Mouse (Mus musculus) urinary bladder, postnatal 14 days (tissue): ENCODE results near the gene Rplp2.

Experiments
- DNase-seq: peaks from one replicate; pipeline ENCODE4 v3.0.0; 2021; ENCODE audit warnings: low spot score

The Rplp2 gene

DNA sequence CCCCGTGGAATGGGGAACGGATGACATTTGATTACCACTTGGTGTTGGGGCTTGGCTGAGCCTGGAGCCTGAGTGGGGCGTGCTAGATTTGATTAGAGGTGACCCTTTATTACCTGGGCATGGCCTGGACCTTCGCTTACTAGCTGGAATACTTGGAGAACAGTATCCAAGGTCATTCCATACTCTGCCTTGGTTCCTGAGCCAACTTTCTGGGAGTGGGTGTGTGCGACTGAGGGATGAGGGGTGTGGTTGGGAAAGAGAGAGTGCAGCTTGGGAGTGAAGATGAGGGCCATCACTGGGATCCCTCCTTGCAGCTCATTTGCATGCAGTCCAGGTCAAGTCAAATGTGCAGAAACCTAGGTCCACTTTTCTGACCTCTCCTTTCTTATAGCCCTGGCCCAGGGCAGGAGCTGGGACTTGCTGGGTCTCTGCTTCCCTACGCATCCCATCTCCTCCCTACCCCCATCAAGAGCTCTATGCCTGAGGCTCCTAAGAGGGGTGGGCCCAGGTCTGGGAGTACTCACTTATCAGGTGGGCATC, 36.0 kb downstream of the Rplp2 start:
- no peak for DNase-seq

DNA sequence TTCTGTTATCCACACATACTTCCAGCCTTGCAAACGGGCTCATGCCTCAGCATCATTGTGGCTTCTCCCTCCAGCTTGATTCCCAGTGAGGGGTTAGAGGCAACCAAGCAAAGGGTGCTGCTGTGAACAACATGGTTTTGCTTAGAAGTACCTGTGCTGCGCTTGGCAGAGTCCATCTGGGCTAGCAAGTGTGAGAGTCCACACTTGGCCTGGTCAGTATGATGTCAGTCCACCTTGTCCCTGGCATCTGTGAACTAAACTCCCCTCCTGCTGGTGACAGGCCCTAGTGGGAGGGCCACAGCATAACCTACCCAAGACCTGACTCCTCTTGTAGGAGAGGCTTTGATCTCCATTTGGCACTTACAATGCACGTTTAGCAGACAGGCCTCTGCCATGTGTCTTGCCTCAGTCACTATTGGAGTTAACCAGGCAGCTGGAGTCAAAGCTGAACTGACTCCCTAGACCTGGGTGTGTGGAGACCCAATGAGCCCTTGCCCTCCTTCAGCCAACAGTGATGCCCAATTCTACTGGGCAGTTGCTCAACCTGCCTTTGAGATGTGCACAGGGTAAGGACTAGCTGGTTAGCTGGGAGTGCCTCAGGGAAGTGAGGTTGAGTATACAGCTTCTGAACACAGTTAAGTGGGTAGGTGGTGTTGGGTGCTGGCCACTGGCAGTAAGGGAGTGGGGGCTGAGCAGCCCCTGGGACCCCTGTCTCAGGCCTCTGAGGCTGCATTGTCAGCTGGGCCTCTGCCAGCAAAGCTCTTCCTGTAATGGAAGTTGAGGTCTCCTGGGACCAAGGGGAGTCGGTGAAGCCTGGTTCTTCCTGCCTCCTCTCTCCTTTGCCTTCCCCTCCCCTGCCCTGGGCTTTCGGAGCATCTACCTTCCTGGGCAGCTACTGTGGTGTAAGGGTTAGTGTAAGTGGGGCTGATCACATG, 37.3 kb downstream of the Rplp2 start:
- DNase-seq: no peak

DNA sequence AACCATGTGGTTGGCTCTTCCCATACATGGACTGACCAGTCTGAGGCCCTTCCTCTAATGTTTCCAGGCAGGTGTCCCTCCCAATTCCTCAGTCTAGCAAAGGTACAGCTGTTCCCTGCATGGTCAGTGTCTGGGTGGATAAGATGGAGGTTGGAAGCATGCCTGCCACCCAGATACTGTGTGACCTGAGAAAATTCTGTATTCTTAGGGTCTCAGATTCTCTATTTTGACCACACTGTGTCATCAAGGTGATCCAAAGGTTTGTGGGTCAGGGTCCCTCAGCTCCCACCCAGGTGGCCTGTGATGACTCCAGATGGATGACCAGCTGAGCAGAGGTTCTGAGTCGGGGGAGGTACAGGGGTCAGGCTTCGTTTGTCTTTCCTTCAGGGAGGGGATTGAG, 38.0 kb downstream of the Rplp2 start:
- no peak for DNase-seq

DNA sequence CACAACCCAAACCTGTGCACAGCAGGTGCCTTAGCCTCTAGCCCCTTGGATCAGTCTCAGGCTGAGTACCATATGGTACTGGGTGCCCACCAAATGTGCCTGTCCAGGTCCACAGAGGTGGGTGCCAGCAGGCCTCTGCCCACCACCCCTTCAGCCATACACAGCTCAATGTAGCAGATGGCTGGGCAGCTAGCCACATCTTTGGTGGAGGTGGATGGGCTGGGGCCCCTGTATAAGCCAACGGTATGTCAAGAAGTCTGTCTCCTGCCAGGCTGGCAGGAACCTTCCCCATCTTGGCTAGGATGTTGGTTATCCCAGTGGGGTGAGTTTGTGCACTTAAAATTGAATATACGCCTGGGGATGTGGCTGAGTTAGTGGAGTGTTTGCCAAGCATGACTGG, 38.4 kb downstream of the Rplp2 start:
- DNase-seq: no peak

DNA sequence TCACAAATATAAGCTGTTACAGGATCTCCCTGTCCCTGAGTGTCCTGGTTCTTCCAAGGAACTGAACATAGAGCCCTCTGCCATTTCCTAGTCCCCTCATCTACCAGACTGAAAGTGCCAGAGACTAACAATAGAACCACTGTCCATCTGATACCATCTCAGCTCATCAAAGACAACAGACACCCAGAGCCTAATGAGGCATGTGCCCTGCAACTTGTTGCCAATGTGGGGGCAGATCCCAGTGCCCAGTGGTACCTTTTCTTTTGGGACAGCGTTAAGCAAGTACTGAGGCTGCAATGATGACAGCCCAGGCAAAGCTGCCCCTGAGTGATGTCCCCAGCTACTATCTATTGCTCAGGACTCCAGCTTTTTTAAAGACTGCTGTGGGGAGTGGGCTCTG, 39.1 kb downstream of the Rplp2 start:
- DNase-seq: no peak

DNA sequence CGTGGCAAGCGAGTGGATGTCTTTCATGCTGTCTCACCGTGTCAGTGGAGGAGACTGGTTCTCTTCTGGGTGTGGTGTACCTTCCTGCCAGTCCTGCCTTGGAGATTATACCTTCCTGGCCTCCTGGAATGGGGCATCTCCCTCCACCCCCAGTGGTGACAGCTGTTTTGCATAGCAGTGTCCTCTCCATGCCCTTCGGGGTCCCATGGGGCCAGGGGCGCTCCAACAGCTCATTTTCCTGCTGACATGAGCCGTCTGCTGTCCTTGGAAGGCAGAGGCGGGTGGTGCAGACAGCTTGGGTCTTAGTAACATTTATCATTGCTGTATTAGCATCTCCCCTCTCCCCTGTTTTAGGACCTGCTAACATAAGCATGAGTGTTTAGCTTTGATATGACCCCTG, 40.0 kb downstream of the Rplp2 start:
- DNase-seq: no peak

DNA sequence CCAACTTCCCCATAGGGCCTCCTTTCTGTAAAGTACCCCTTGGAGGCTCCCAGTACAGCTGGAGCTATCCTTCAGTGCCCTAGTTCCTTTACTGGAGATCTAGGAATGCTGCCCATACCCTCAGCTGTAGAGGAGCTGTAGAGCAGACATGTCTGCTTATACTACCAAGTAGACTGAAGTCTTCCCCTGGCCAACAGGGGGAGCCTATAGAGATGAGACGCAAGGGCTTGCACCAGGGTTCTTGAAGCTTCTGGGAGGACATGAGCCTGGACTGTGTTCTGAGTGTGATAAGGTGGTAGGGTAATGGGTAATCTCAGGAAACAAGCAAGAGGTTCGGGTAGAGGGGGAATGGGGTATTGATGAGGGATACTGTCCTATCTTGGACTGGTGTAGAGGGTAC, 44.0 kb downstream of the Rplp2 start:
- DNase-seq: no peak

DNA sequence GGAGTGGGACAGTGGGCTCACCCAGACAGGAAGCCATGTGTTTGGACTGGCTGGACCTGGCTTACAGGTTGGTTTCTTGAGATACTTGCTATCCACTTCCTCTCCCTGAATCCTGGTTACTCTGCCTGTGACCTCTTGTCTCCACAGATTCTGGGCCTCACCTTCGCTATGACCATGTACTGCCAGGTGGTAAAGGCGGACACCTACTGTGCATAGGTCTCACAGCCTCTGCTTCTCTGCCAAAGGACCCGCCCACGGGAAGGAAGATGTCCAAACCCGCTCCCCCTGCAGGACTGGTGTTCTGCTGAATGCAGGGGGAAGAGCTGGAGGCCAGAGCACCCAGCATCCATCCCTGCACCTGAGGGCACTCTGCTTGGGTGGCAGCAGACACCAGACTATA, 45.6 kb downstream of the Rplp2 start:
- DNase-seq: no peak

DNA sequence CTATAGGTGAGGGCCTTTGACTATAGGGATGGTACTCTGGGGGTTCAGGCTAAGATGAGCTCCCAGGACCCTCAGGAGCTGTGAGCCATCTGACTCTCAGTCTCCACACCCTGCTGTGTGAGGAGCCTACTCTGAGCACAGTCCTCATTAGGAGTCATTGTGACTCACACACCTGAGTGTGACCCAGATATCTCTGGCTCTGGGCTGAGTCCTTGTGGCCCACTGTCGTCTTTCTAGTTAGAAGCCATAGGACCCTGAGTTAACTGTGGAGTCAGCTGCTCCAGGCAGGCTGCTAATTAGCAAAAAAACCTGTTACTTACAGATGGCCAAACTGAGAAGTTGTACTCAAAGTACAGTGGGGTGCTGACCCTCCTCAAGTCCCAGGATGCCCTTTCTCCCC, 46.6 kb downstream of the Rplp2 start:
- no peak for DNase-seq

DNA sequence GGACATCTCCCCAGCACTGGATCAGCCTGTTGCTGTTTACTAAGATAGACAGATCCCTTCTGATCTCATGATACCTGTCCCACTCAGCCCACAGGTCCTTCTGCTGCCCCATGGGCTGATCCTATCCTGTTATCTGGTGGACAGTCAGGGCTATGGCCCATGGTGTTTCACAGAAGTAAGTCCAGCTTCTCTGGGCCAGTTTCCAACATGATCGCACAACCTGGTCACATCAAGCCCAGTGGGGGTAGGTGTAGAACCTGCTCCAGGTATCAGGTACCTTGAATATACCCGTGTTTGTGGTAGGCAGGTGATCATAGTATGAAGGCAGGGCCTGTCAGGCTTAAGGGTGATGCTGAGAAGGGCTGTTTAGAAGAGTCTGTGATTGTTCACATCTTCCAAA, 48.2 kb downstream of the Rplp2 start:
- DNase-seq: no peak

DNA sequence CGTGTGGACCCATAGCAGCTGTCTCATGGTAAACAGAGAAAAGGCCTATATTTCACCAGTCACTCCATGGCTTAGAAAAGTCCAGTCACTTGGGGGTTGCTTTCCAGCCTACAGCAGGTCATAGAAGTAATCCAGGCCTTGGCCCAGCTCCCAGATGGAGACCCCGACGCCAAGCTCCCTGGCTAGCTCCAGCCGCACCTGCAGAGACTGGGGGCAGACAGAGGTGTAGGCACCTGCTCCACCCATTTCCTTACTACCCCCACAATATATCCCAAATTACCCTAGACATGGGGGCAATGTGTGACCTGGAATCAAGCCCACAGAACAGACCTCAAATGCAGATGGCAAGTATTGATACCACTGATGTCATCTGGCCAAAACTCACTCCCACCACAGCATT, 48.8 kb downstream of the Rplp2 start:
- DNase-seq: no peak

DNA sequence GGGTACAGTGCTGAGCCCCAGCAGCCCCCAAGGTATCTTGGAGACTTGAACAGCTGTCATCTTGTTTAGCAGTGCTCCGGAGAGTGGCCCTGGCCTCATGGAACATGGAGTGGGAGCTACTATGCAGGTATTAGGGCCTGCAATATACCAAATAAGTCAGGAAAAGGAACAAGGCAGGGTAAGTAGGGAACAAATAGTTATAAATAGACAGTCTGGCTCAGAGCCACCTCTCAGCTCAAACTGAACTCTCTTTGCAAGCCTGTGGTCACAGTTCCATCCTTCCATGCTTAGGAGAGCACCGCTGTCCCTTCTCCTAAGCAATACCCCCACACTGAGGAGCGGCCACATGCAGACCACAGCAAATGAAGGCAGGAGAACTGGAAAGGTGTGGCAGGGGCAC, 50.4 kb downstream of the Rplp2 start:
- DNase-seq: no peak
